Mouse (Mus musculus) intestine, postnatal 0 days (tissue): ENCODE measurements around the gene Saxo1. TPM values are rescaled to one million over a fixed set of nuclear protein-coding genes. Genes with fewer than 3 reads are reported as not detected.

Experiments
- ATAC-seq: fragments of 200-750 bp; cut with Nextera tagmentation; 2 replicates; pipeline ENCODE4 v1.8.0; 2017; ENCODE audit warnings: mild to moderate bottlenecking, moderate TSS enrichment, moderate library complexity
- H3K27ac ChIP-seq: fragments of 300-500 bp; sonication (generic); 2 replicates; pipeline ENCODE4 v1.5.1; 2014; ENCODE audit warnings: mild to moderate bottlenecking, low read depth, low read length, moderate library complexity
- H3K27me3 ChIP-seq: fragments of 300-500 bp; sonication (generic); replicated peaks from 2 replicates; pipeline ENCODE4 v1.6.1; 2014; ENCODE audit warnings: low read length, mixed read lengths; ENCODE audit not compliant: control insufficient read depth, insufficient read depth
- H3K36me3 ChIP-seq: fragments of 300-500 bp; sonication (generic); 2 replicates; pipeline ENCODE4 v1.6.1; 2014; ENCODE audit warnings: mild to moderate bottlenecking, moderate library complexity; ENCODE audit not compliant: control insufficient read depth, insufficient read depth
- H3K4me1 ChIP-seq: fragments of 300-500 bp; sonication (generic); replicated peaks from 2 replicates; pipeline ENCODE4 v1.6.1; 2014; ENCODE audit warnings: antibody characterized with exemption, low read length, mixed read lengths; ENCODE audit not compliant: control insufficient read depth, insufficient read depth
- H3K4me2 ChIP-seq: fragments of 300-500 bp; sonication (generic); replicated peaks from 2 replicates; pipeline ENCODE4 v1.6.1; 2014; ENCODE audit warnings: low read depth, mild to moderate bottlenecking, moderate library complexity
- H3K4me3 ChIP-seq: fragments of 300-500 bp; sonication (generic); 2 replicates; pipeline ENCODE4 v1.5.1; 2014; ENCODE audit warnings: low read depth, low read length
- H3K9ac ChIP-seq: fragments of 300-500 bp; sonication (generic); 2 replicates; pipeline ENCODE4 v1.6.1; 2014; ENCODE audit warnings: mild to moderate bottlenecking, low read depth, low read length
- H3K9me3 ChIP-seq: fragments of 300-500 bp; sonication (generic); 2 replicates; pipeline ENCODE4 v1.6.1; 2016; ENCODE audit warnings: mixed run types; ENCODE audit not compliant: control insufficient read depth
- CTCF ChIP-seq: sonication (generic); IDR thresholded peaks from 2 replicates; pipeline ENCODE4 v1.5.1; 2016; ENCODE audit warnings: low read depth, mild to moderate bottlenecking, control low read depth, antibody characterized with exemption, moderate library complexity
- WGBS: fragments of 180-500 bp; shearing (Covaris S2); extraction: QIAGEN DNeasy Blood & Tissue Kit; methylation state at CpG from one replicate; pipeline ENCODE4 v1.1.7; 2014; 5-methylcytosine and 5-hydroxymethylcytosine counted together
- polyA plus RNA-seq: library from polyadenylated mRNA; unstranded; fragments of >200 nt; fragmentation: Nextera tagmentation; extraction: Ambion mirVana; gene quantifications from 2 replicates; pipeline ENCODE4 v1.2.1, GENCODE M21; 2015

Saxo1 gene
- polyA plus RNA-seq, 1 experiment from 2014 or later: not detected

DNA sequence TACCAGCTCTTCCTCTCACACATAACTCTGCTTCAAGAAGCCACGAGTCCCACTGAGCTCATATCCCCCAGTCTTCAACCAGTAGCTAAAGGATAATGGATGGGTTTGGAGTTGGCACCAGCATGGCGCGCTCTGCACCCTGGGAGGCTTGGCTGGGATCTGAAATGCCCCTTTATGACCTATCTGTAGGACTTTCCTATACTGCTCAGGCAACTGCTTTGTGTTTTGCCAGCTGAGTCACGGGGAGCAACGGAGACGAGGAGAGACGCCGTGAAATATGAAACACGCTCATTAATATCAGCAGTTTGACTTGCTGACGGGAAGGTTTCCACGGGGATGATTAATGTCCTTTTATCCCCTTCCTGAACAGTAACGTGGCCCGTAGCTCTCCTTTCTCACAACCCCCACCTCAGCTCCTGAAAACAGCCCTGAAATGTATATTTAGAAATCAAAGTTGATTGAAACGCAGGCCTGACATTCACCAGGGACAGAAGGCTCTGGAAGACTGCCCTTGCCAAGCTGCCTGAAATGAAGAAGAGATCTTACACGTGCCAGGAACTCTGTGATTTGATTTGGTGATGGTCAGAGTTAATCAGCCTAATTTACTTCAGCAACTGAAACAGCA, 141.6 kb downstream of the Saxo1 start:
- Histone ChIP-seq H3K27ac (no peak overlapping the region), H3K9me3 (no peaks in the 10 kb centered on the region), H3K4me2 (no peak overlapping the region), H3K9ac (no peak overlapping the region), H3K27me3 (no peaks in the 10 kb centered on the region), H3K4me1 (no peaks in the 10 kb centered on the region), H3K4me3 (no peak overlapping the region), H3K36me3 (no peaks in the 10 kb centered on the region)
- TF ChIP-seq CTCF: no peak
- 61% methylated on average over 15 of the region's 15 CpGs for WGBS
- no peak for ATAC-seq

DNA sequence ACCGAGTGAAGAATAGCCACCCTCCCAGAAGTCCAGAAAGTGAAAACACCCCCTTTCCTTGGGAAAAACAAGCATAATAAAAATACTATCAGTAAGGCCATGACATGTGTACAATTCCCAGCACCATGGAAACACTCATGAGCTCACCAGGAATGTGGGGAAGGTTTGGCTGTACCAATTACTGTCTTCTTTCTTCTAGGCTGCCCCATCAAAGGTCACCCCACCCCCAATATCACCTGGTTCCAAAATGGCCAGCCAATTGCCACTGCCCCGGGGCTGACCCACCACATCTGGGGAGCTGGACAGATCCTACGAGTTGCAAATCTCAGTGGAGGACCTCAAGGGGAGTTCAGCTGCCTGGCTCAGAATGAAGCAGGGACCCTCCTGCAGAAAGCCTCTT, 144.7 kb downstream of the Saxo1 start:
- no peak for ATAC-seq
- no peak for TF ChIP-seq CTCF
- Histone ChIP-seq H3K4me2 (no peak overlapping the region), H3K9me3 (no peaks in the 10 kb centered on the region), H3K4me3 (no peak overlapping the region), H3K4me1 (no peaks in the 10 kb centered on the region), H3K36me3 (no peaks in the 10 kb centered on the region), H3K27me3 (no peaks in the 10 kb centered on the region), H3K9ac (no peak overlapping the region), H3K27ac (no peak overlapping the region)
- WGBS: 52% methylated on average over 3 of the region's 3 CpGs

DNA sequence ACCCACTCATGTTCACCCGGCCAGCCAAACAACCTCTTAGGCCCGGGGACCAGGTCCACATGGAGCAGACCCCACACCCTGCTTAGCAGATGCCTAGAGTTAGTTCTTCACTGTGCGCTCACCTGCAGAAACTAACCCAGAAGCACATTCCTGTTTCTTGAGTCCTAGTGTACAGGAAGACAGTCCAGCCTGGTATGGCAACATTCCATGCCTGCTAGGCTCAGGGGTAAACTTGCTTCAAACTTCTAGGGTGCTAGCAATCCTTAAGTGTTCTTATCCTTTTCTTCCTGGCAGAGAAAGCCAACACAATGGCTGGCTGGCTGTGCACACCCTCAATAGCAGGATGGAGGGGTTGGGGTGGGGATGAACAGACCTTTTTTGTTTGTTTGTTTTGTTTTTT, 147.2 kb downstream of the Saxo1 start:
- H3K4me3 ChIP-seq: no peak overlapping the region
- WGBS: 94% methylated on average over 3 of the region's 3 CpGs
- H3K4me1 ChIP-seq: no peaks in the 10 kb centered on the region
- H3K9ac ChIP-seq: no peak overlapping the region
- TF ChIP-seq CTCF: no peak
- H3K27me3 ChIP-seq: no peaks in the 10 kb centered on the region
- H3K27ac ChIP-seq: no peak overlapping the region
- H3K9me3 ChIP-seq: no peaks in the 10 kb centered on the region
- H3K36me3 ChIP-seq: no peaks in the 10 kb centered on the region
- no peak for ATAC-seq
- H3K4me2 ChIP-seq: no peak overlapping the region

DNA sequence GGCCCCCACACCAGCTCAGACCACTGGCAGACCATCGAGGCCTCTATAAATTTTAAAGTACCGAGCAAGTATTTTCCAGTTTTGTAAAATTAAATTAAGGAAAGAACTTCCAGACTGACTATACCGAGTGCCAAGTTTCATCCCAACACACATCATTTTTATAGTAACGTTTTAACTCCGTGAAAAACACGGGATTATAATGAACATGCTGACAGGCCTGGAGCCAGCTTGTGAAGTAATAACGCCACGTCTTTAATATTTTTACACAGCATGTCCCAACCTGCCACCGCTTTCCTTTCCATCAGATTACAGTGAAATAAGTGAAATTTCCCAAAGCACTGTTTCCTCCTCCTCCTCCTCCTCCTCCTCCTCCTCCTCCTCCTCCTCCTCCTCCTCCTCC, 149.7 kb downstream of the Saxo1 start:
- Histone ChIP-seq H3K4me1 (no peaks in the 10 kb centered on the region), H3K9ac (no peak overlapping the region), H3K27ac (no peak overlapping the region), H3K36me3 (no peaks in the 10 kb centered on the region), H3K9me3 (no peaks in the 10 kb centered on the region), H3K4me3 (no peak overlapping the region), H3K27me3 (no peaks in the 10 kb centered on the region), H3K4me2 (no peak overlapping the region)
- WGBS: 86% methylated on average over 9 of the region's 9 CpGs
- TF ChIP-seq CTCF: no peak
- ATAC-seq: no peak

DNA sequence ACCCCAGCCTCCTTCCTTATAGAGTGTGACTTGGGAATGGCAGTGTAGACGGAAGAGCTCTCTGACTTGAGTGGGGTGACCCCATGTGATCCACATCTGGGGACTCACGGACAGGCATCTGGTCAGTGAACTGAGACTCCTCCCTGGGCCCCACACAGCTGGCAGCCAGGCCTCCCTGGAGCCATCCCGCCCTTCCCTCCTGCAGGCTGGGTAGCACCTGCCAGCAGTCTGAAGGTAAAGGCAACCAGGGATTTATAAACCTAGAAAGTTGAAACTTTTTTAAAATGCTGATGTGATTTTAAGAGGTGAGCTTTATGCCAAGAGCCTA, 151.0 kb downstream of the Saxo1 start:
- no peak for ATAC-seq
- H3K4me1 ChIP-seq: no peaks in the 10 kb centered on the region
- no peak overlapping the region for H3K9ac ChIP-seq
- TF ChIP-seq CTCF: no peak
- H3K27ac ChIP-seq: no peak overlapping the region
- no peaks in the 10 kb centered on the region for H3K27me3 ChIP-seq
- H3K9me3 ChIP-seq: no peaks in the 10 kb centered on the region
- H3K4me2 ChIP-seq: no peak overlapping the region
- H3K36me3 ChIP-seq: no peaks in the 10 kb centered on the region
- H3K4me3 ChIP-seq: no peak overlapping the region
- WGBS: 73% methylated on average over 3 of the region's 3 CpGs

DNA sequence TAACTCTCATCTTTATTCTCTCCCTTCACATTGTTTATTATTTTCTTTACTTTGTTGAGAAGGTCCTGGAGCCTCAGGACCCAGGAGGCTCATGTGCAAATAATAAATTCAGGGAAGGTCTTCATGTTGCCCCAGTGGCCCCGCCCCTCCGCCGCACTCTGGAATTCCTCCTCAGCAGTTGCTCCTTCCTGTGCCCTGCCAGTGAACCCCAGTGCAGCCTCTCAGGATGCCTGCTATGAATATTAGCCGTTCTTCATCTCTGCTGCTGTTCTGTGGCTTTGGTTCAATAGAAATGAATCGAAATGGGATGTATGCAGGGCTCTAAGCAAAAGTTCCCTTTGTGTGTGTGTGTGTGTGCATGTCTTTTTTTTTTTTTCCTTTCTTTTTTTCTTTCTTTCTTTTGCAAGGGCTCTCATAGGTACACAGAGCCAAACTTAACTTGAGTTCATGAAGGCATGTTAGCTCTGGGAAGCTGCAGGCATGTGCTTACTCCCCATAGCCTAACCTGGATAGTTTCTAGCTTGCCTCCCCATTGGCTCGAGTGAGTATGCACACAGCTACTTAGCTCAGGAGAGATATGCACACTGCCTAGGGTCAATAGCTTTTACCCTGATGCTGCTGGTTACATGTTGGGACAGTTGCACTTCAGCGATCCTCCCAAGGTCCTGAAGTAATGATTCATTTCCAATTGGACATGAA, 151.5 kb downstream of the Saxo1 start:
- no peak overlapping the region for H3K4me2 ChIP-seq
- 44% methylated on average over 7 of the region's 7 CpGs for WGBS
- no peak overlapping the region for H3K9ac ChIP-seq
- H3K36me3 ChIP-seq: no peaks in the 10 kb centered on the region
- no peaks in the 10 kb centered on the region for H3K9me3 ChIP-seq
- no peak for ATAC-seq
- TF ChIP-seq CTCF: no peak
- no peaks in the 10 kb centered on the region for H3K4me1 ChIP-seq
- H3K27me3 ChIP-seq: no peaks in the 10 kb centered on the region
- H3K4me3 ChIP-seq: no peak overlapping the region
- no peak overlapping the region for H3K27ac ChIP-seq
